Mouse (Mus musculus): ENCODE measurements around the gene Gm28048. TPM values are rescaled to one million over a fixed set of nuclear protein-coding genes. Genes with fewer than 3 reads are reported as not detected.

The Gm28048 gene
- polyA plus RNA-seq, 1 experiment, result 4.4 TPM

GRCm38 (mm10) chr11:22815143-22815542 is 166.7 kb downstream of the Gm28048 start:
- Histone ChIP-seq H3K4me1 (ENCODE audit: control insufficient read depth, insufficient read depth, low read length) (no peaks in the 10 kb centered on the region), H3K27me3 (ENCODE audit: control insufficient read depth, insufficient read depth, low read length) (no peaks in the 10 kb centered on the region; the same call in 1 of the 2 replicates), H3K27ac (ENCODE audit: insufficient read depth, low read length) (no peak overlapping the region), H3K4me3 (replicated peaks; ENCODE audit: insufficient read depth, low read depth, low read length) (no peak overlapping the region)
- DNase-seq, result no peak
- TF ChIP-seq POLR2A (IDR thresholded peaks at IDR 0.05; ENCODE audit: borderline replicate concordance, insufficient read depth, low read length) (no peak), CTCF (IDR thresholded peaks at IDR 0.05; ENCODE audit: borderline replicate concordance, insufficient read depth, low read depth, low read length) (no peak)

GRCm38 (mm10) chr11:22813921-22814704 is 167.8 kb downstream of the Gm28048 start:
- WGBS, result 93% methylated on average over 5 of the region's 5 CpGs
- no peak for DNase-seq
- no peaks in the 10 kb centered on the region; the same call in 1 of the 2 replicates for H3K27me3 ChIP-seq (ENCODE audit: control insufficient read depth, insufficient read depth, low read length)
- TF ChIP-seq CTCF (IDR thresholded peaks at IDR 0.05; ENCODE audit: borderline replicate concordance, insufficient read depth, low read depth, low read length) (no peak), POLR2A (IDR thresholded peaks at IDR 0.05; ENCODE audit: borderline replicate concordance, insufficient read depth, low read length) (no peak)
- H3K4me3 ChIP-seq (replicated peaks; ENCODE audit: insufficient read depth, low read depth, low read length), result no peak overlapping the region
- H3K4me1 ChIP-seq (ENCODE audit: control insufficient read depth, insufficient read depth, low read length), result no peaks in the 10 kb centered on the region
- H3K27ac ChIP-seq (ENCODE audit: insufficient read depth, low read length), result no peak overlapping the region

- 88% methylated on average over 3 of the region's 3 CpGs for WGBS
- no peak overlapping the region for H3K4me3 ChIP-seq (replicated peaks; ENCODE audit: insufficient read depth, low read depth, low read length)
- H3K27me3 ChIP-seq (ENCODE audit: control insufficient read depth, insufficient read depth, low read length), result no peaks in the 10 kb centered on the region; the same call in 1 of the 2 replicates
- DNase-seq, result no peak
- TF ChIP-seq CTCF (IDR thresholded peaks at IDR 0.05; ENCODE audit: borderline replicate concordance, insufficient read depth, low read depth, low read length) (no peak), POLR2A (IDR thresholded peaks at IDR 0.05; ENCODE audit: borderline replicate concordance, insufficient read depth, low read length) (no peak)
- no peaks in the 10 kb centered on the region for H3K4me1 ChIP-seq (ENCODE audit: control insufficient read depth, insufficient read depth, low read length)
- H3K27ac ChIP-seq (ENCODE audit: insufficient read depth, low read length), result no peak overlapping the region
Measured at GRCm38 (mm10) chr11:22813427-22813826, 168.5 kb downstream of the Gm28048 start.

- TF ChIP-seq CTCF (IDR thresholded peaks at IDR 0.05; ENCODE audit: borderline replicate concordance, insufficient read depth, low read depth, low read length), result no peak
- TF ChIP-seq POLR2A (IDR thresholded peaks at IDR 0.05; ENCODE audit: borderline replicate concordance, insufficient read depth, low read length), result no peak
- Histone ChIP-seq H3K4me1 (ENCODE audit: control insufficient read depth, insufficient read depth, low read length) (no peaks in the 10 kb centered on the region), H3K4me3 (replicated peaks; ENCODE audit: insufficient read depth, low read depth, low read length) (no peak overlapping the region), H3K27me3 (ENCODE audit: control insufficient read depth, insufficient read depth, low read length) (no peaks in the 10 kb centered on the region; the same call in 1 of the 2 replicates), H3K27ac (ENCODE audit: insufficient read depth, low read length) (no peak overlapping the region)
- DNase-seq, result no peak
- WGBS, result 94% methylated on average over 3 of the region's 3 CpGs
Measured at GRCm38 (mm10) chr11:22811413-22811812, 170.5 kb downstream of the Gm28048 start.

- Histone ChIP-seq H3K4me3 (replicated peaks; ENCODE audit: insufficient read depth, low read depth, low read length) (no peak overlapping the region), H3K27ac (ENCODE audit: insufficient read depth, low read length) (no peak overlapping the region), H3K4me1 (ENCODE audit: control insufficient read depth, insufficient read depth, low read length) (no peaks in the 10 kb centered on the region), H3K27me3 (ENCODE audit: control insufficient read depth, insufficient read depth, low read length) (no peaks in the 10 kb centered on the region; the same call in 1 of the 2 replicates)
- no peak for TF ChIP-seq POLR2A (IDR thresholded peaks at IDR 0.05; ENCODE audit: borderline replicate concordance, insufficient read depth, low read length)
- no peak for TF ChIP-seq CTCF (IDR thresholded peaks at IDR 0.05; ENCODE audit: borderline replicate concordance, insufficient read depth, low read depth, low read length)
- 90% methylated on average over 7 of the region's 7 CpGs for WGBS
- no peak for DNase-seq
Measured at GRCm38 (mm10) chr11:22809465-22810096, 172.3 kb downstream of the Gm28048 start.

GRCm38 (mm10) chr11:22808040-22808439 is 173.8 kb downstream of the Gm28048 start:
- Histone ChIP-seq H3K4me3 (replicated peaks; ENCODE audit: insufficient read depth, low read depth, low read length) (no peak overlapping the region), H3K27ac (ENCODE audit: insufficient read depth, low read length) (no peak overlapping the region), H3K4me1 (ENCODE audit: control insufficient read depth, insufficient read depth, low read length) (no peaks in the 10 kb centered on the region), H3K27me3 (ENCODE audit: control insufficient read depth, insufficient read depth, low read length) (no peaks in the 10 kb centered on the region; the same call in 1 of the 2 replicates)
- TF ChIP-seq CTCF (IDR thresholded peaks at IDR 0.05; ENCODE audit: borderline replicate concordance, insufficient read depth, low read depth, low read length) (no peak), POLR2A (IDR thresholded peaks at IDR 0.05; ENCODE audit: borderline replicate concordance, insufficient read depth, low read length) (no peak)
- no peak for DNase-seq

- 96% methylated on average over 1 of the region's 1 CpGs for WGBS
- DNase-seq, result no peak
- TF ChIP-seq POLR2A (IDR thresholded peaks at IDR 0.05; ENCODE audit: borderline replicate concordance, insufficient read depth, low read length) (no peak), CTCF (IDR thresholded peaks at IDR 0.05; ENCODE audit: borderline replicate concordance, insufficient read depth, low read depth, low read length) (no peak)
Measured at GRCm38 (mm10) chr11:22805171-22805570, 176.7 kb downstream of the Gm28048 start.

More at GRCm38 (mm10) chr11:22805171-22805570, 176.7 kb downstream of the Gm28048 start:
- H3K4me1 ChIP-seq (ENCODE audit: control insufficient read depth, insufficient read depth, low read length), result no peaks in the 10 kb centered on the region
- H3K27me3 ChIP-seq (ENCODE audit: control insufficient read depth, insufficient read depth, low read length), result no peaks in the 10 kb centered on the region; the same call in 1 of the 2 replicates
- no peak overlapping the region for H3K27ac ChIP-seq (ENCODE audit: insufficient read depth, low read length)
- no peak overlapping the region for H3K4me3 ChIP-seq (replicated peaks; ENCODE audit: insufficient read depth, low read depth, low read length)

Measured in cerebellum, adult 2 months (tissue).